Mouse (Mus musculus) hindbrain, embryonic 14.5 days (tissue): ENCODE measurements around the gene Pacrg. TPM values are rescaled to one million over a fixed set of nuclear protein-coding genes. Genes with fewer than 3 reads are reported as not detected.
A peak's percentile ranks its signal among the peaks of the same experiment; 100 is the strongest.

Source experiments
- ATAC-seq: fragments of 200-750 bp; cut with Nextera tagmentation; 2 replicates; pipeline ENCODE4 v1.8.0; 2017; ENCODE audit warnings: moderate number of reproducible peaks, mild to moderate bottlenecking, moderate TSS enrichment, moderate library complexity; ENCODE audit not compliant: low FRiP score
- DNase-seq: peaks from one replicate; pipeline ENCODE4 v3.0.0-alpha.2; 2015; ENCODE audit warnings: low spot score
- H3K27ac ChIP-seq: fragments of 300-500 bp; sonication (generic); 2 replicates; pipeline ENCODE4 v1.5.1; 2014; ENCODE audit warnings: mild to moderate bottlenecking, moderate library complexity
- H3K27me3 ChIP-seq: fragments of 300-500 bp; sonication (generic); 2 replicates; pipeline ENCODE4 v1.6.1; 2014; ENCODE audit warnings: mild to moderate bottlenecking, low read length, mixed read lengths; ENCODE audit not compliant: control insufficient read depth, insufficient read depth
- H3K36me3 ChIP-seq: fragments of 300-500 bp; sonication (generic); replicated peaks from 2 replicates; pipeline ENCODE4 v1.6.1; 2014; ENCODE audit not compliant: control insufficient read depth, insufficient read depth
- H3K4me1 ChIP-seq: fragments of 300-500 bp; sonication (generic); replicated peaks from 2 replicates; pipeline ENCODE4 v1.6.1; 2014; ENCODE audit warnings: antibody characterized with exemption, low read length, mixed read lengths; ENCODE audit not compliant: control insufficient read depth, insufficient read depth
- H3K4me2 ChIP-seq: fragments of 300-500 bp; sonication (generic); replicated peaks from 2 replicates; pipeline ENCODE4 v1.6.1; 2014; ENCODE audit warnings: mild to moderate bottlenecking, moderate library complexity
- H3K4me3 ChIP-seq: fragments of 300-500 bp; sonication (generic); replicated peaks from 2 replicates; pipeline ENCODE4 v1.5.1; 2014; ENCODE audit warnings: mild to moderate bottlenecking, low read length
- H3K9ac ChIP-seq: fragments of 300-500 bp; sonication (generic); 2 replicates; pipeline ENCODE4 v1.6.1; 2014
- H3K9me3 ChIP-seq: fragments of 300-500 bp; sonication (generic); 2 replicates; pipeline ENCODE4 v1.6.1; 2016; ENCODE audit warnings: low read length; ENCODE audit not compliant: control insufficient read depth
- WGBS: fragments of 180-500 bp; shearing (Covaris S2); extraction: QIAGEN DNeasy Blood & Tissue Kit; methylation state at CpG from one replicate; pipeline ENCODE4 v1.1.7; 2014; 5-methylcytosine and 5-hydroxymethylcytosine counted together
- polyA plus RNA-seq: library from polyadenylated mRNA; unstranded; fragments of >200 nt; fragmentation: Nextera tagmentation; extraction: Ambion mirVana; gene quantifications from 2 replicates; pipeline ENCODE4 v1.2.1, GENCODE M21; 2014

Pacrg gene
- polyA plus RNA-seq, 1 experiment from 2014 or later: 21.9 TPM

- H3K9ac ChIP-seq: no peak overlapping the region
- no peak overlapping the region for H3K4me3 ChIP-seq
- no peaks in the 10 kb centered on the region for H3K36me3 ChIP-seq
- no peaks in the 10 kb centered on the region for H3K27me3 ChIP-seq
- 68% methylated on average over 14 of the region's 14 CpGs for WGBS
- H3K27ac ChIP-seq: peak overlapping the region; percentile 21; the same call in 1 of the 2 replicates
- ATAC-seq (peak; percentile 29; the same call in 1 of the 2 replicates), DNase-seq (no peak)
- no peaks in the 10 kb centered on the region for H3K9me3 ChIP-seq
- no peak overlapping the region for H3K4me2 ChIP-seq
- H3K4me1 ChIP-seq: peaks cover 12% of the 10 kb centered on the region
Measured at GRCm38 (mm10) chr17:10449800-10450299, 390.3 kb downstream of the Pacrg start.

- Histone ChIP-seq H3K27me3 (no peaks in the 10 kb centered on the region), H3K4me1 (peaks cover 12% of the 10 kb centered on the region), H3K9ac (no peak overlapping the region), H3K36me3 (no peaks in the 10 kb centered on the region), H3K27ac (no peak overlapping the region), H3K4me3 (no peak overlapping the region), H3K4me2 (no peak overlapping the region), H3K9me3 (no peaks in the 10 kb centered on the region)
- DNase-seq (no peak), ATAC-seq (no peak)
- WGBS: 58% methylated on average over 5 of the region's 5 CpGs
Measured at GRCm38 (mm10) chr17:10448417-10448816, 391.7 kb downstream of the Pacrg start.

GRCm38 (mm10) chr17:10441501-10442111 lies 398.5 kb downstream of the Pacrg start:
- Histone ChIP-seq H3K27ac (peak overlapping the region; percentile 67), H3K36me3 (no peaks in the 10 kb centered on the region), H3K4me2 (peak overlapping the region; percentile 7; the same call in 1 of the 2 replicates), H3K9me3 (no peaks in the 10 kb centered on the region), H3K4me1 (peaks cover 13% of the 10 kb centered on the region), H3K9ac (0 out of 2 replicates have a peak overlapping the region, but pooled peaks have one; percentile 1), H3K27me3 (no peaks in the 10 kb centered on the region), H3K4me3 (no peak overlapping the region)
- ATAC-seq: peak; percentile 89
- peak; percentile 70 for DNase-seq
- WGBS: 15% methylated on average over 16 of the region's 16 CpGs

GRCm38 (mm10) chr17:10440961-10441360 lies 399.1 kb downstream of the Pacrg start:
- 74% methylated on average over 3 of the region's 3 CpGs for WGBS
- Histone ChIP-seq H3K9me3 (no peaks in the 10 kb centered on the region), H3K27ac (0 out of 2 replicates have a peak overlapping the region, but pooled peaks have one; percentile 67), H3K4me1 (peaks cover 13% of the 10 kb centered on the region), H3K36me3 (no peaks in the 10 kb centered on the region), H3K4me2 (no peak overlapping the region), H3K4me3 (no peak overlapping the region), H3K27me3 (no peaks in the 10 kb centered on the region), H3K9ac (no peak overlapping the region)
- DNase-seq (no peak), ATAC-seq (no peak)

- peak; percentile 34; the same call in 1 of the 2 replicates for ATAC-seq
- 49% methylated on average over 8 of the region's 8 CpGs for WGBS
- H3K36me3 ChIP-seq: no peaks in the 10 kb centered on the region
Measured at GRCm38 (mm10) chr17:10439815-10440214, 400.3 kb downstream of the Pacrg start.

GRCm38 (mm10) chr17:10434867-10435266 lies 405.2 kb downstream of the Pacrg start:
- Histone ChIP-seq H3K27ac (no peak overlapping the region), H3K4me1 (no peaks in the 10 kb centered on the region), H3K36me3 (no peaks in the 10 kb centered on the region), H3K4me2 (no peak overlapping the region), H3K27me3 (no peaks in the 10 kb centered on the region), H3K9ac (no peak overlapping the region), H3K9me3 (no peaks in the 10 kb centered on the region), H3K4me3 (no peak overlapping the region)
- no peak for ATAC-seq
- DNase-seq: no peak
- WGBS: 53% methylated on average over 1 of the region's 1 CpGs

More at GRCm38 (mm10) chr17:10439815-10440214, 400.3 kb downstream of the Pacrg start:
- no peak for DNase-seq
- Histone ChIP-seq H3K4me3 (no peak overlapping the region), H3K27ac (peak overlapping the region; percentile 63), H3K4me2 (no peak overlapping the region), H3K4me1 (peaks cover 13% of the 10 kb centered on the region), H3K27me3 (no peaks in the 10 kb centered on the region), H3K9ac (no peak overlapping the region), H3K9me3 (no peaks in the 10 kb centered on the region)

- Histone ChIP-seq H3K36me3 (no peaks in the 10 kb centered on the region), H3K27me3 (no peaks in the 10 kb centered on the region), H3K4me2 (no peak overlapping the region), H3K9me3 (no peaks in the 10 kb centered on the region), H3K4me1 (no peaks in the 10 kb centered on the region), H3K4me3 (no peak overlapping the region), H3K9ac (no peak overlapping the region), H3K27ac (no peak overlapping the region)
- DNase-seq: no peak
- 92% methylated on average over 7 of the region's 7 CpGs for WGBS
- no peak for ATAC-seq
Measured at GRCm38 (mm10) chr17:10432525-10433180, 407.5 kb downstream of the Pacrg start.

GRCm38 (mm10) chr17:10431849-10432524 lies 408.1 kb downstream of the Pacrg start:
- Histone ChIP-seq H3K9ac (no peak overlapping the region), H3K36me3 (no peaks in the 10 kb centered on the region), H3K27me3 (no peaks in the 10 kb centered on the region), H3K4me1 (no peaks in the 10 kb centered on the region), H3K4me3 (no peak overlapping the region), H3K9me3 (no peaks in the 10 kb centered on the region), H3K27ac (no peak overlapping the region), H3K4me2 (no peak overlapping the region)
- no peak for ATAC-seq
- 63% methylated on average over 6 of the region's 6 CpGs for WGBS
- DNase-seq: no peak

- no peaks in the 10 kb centered on the region for H3K36me3 ChIP-seq
- no peak overlapping the region for H3K27ac ChIP-seq
- WGBS: 89% methylated on average over 4 of the region's 4 CpGs
- no peak overlapping the region for H3K4me3 ChIP-seq
- H3K9ac ChIP-seq: no peak overlapping the region
- H3K27me3 ChIP-seq: no peaks in the 10 kb centered on the region
- H3K9me3 ChIP-seq: no peaks in the 10 kb centered on the region
- no peaks in the 10 kb centered on the region for H3K4me1 ChIP-seq
- ATAC-seq (no peak), DNase-seq (no peak)
- no peak overlapping the region for H3K4me2 ChIP-seq
Measured at GRCm38 (mm10) chr17:10430831-10431230, 409.3 kb downstream of the Pacrg start.
